Mouse (Mus musculus): ENCODE results near the gene AW549877.

The AW549877 gene

DNA sequence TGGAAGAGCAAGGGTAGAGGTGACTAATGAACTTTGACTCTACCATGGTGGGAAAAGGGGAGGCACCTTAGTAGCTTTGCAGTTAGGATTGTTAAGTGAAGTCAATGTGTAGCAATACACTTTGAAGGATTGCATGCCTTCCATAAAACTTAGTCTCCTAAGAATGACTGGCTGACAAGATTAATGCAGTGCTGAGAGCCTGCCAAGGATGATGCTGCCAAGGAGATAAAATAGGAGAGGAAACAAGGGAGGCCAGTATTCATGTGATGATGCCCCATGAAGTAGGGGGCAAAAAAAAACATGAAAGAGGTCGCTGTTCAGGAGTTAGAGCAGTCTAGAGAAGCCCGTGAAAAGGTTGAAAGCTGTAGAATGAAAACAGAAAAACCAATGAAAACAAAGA is 10.7 kb downstream of the AW549877 start:
- DNase-seq (ENCODE audit: low spot score in 2 of 2): no peak

DNA sequence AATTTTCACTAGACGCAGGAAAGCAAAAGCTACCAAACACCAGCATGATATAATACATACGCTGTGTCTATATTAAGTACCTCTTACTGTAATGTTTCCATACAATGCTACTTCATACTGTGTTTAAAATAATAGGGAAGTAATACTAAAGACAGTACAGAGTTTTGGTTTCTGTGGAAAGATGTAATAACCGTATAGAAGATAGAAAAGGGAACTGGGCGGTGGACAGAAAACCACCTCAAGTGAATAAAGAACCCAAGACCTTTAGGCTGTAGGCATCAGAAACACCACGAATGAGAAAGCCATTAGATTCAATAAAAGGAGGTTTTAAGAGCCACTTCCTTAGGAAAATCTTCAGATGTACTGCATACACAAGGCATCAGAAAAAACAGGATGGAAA is 12.8 kb downstream of the AW549877 start:
- DNase-seq (ENCODE audit: low spot score in 2 of 2): no peak

DNA sequence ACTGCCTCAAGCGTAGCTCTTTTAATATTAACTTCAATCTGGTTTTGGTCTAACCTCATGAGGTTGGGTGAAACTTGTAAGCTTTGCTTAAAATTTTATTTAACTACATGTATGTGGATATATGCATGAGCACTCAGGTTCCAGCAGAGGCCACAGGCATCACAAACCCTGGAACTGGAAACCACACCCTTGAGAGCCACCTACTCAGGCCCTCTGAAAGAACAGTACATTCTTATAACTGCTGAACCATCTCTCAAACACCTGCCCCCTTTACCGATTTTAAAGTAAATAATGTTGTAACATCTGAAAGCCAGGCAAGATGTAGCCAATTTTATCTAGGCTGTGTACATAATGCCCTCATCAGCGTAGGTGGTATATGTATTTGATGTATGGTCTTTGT is 15.7 kb downstream of the AW549877 start:
- no peak for DNase-seq (ENCODE audit: low spot score in 2 of 2)

DNA sequence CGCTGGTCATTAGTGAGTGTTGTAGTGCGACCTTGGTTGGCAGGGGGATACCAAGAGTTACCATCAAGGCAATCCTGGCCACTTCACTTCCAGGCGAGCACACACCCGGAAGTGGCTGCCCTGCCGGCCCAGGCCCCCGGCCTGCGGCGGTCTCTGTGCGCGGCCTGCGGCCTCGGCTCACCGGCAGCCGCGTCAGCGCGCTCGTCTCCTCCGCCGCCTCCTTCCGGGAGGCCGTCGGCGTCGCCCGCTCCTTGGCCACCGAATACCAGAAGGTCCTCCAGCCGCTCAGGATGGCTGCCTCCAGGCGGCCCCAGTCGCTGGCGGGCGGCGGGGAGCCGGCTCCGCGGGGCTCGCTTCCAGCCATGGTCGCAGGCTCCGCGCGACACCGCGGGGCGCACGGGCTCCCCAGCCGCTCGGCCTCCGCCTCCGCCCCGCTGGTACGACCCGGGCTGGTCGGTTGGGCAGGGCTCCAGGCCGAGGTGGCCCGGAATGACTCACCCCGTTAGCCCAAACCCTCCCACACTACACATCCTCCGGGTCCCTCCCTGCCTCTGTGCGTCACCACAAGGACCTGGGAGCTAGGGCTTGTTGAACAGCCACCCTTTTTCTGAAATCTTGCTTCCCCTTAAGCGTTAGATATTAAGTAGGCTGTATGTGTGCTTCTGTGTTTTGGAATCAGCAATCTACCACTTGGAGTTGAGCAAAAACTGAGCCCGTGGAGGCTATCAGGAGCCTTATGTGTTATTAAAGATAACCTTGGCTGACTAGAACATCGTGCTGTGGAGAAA is 16.3 kb downstream of the AW549877 start, which contains the start of gene Fbxo4:
Gene Fbxo4, minus strand, starts transcription at position 513 of the 788 bp plus-strand sequence.
- peak; percentile 63 to 64 for DNase-seq (ENCODE audit: low spot score in 2 of 2)

DNA sequence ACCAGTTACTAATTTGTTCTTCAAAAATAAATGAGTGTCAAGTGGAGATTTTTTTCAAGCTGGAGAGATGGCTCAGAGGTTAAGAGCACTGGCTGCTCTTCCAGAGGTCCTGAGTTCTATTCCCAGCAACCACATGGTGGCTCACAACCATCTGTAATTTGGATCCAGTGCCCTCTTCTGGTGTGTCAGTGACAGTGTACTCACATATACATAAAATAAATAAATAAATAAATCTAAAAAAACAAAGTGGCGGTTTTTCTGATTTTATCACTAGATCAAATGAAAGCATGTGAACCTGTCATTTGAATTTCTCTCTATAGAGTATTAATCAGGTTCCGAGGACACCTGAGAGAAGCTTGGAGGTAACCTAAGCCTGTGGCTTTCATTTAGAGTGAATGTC is 17.3 kb downstream of the AW549877 start:
- no peak for DNase-seq (ENCODE audit: low spot score in 2 of 2)

DNA sequence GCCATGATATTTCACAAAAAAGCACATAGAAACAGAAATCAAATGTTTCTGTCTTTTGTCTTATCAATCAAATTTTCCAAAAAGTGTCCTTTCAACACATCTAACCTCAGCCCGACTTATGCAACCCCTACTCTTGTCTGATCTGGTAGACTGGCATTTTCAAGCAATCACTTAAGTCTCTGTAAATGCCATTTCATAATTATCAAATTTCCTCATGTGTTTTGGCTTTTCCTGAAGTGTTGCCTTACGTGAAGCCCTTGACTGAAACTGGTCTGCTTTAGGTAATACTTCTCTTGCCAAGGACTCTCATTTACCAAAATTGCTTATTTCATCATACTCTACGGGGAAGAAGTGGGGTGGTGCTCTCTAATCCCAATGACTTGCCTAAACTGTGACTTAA is 22.2 kb downstream of the AW549877 start:
- no peak for DNase-seq (ENCODE audit: low spot score in 2 of 2)

DNA sequence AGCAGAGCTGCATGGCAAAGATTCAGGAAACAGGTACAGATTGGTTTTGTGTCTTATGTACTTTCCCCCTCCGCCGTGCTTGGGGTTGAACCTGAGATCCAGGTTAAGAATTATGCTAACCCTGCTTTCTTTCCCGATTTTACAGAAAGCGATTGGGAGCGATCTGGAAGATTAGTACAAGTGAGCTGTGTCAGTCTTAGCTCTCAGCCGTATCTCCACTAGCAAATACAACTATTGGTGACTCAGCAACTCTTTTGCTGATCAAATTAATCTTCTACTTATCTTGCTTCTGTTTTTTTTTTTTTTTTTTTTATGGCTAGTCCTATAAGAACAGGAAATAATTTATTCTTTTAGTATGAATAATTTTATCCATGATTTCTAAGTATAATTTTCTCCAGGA is 25.4 kb downstream of the AW549877 start:
- DNase-seq (ENCODE audit: low spot score in 2 of 2): no peak

DNA sequence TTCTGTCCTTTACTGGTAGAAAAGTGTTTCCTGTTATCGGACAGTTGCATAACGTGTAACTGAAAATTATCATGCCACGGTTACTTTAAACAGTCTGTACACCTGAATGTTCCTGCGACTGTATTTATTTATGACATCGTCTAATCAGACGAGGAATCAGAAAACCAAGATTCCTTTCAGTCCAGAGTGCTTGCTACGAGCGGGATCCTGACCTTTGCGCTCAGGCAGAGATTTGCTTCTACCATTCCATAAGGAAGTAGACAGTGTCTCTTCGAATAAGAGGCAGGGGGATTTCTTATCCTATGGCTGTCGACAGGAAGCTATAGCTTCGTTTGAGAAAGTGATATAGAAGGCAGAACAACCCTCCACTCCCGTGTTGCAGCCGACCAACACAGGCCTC is 25.8 kb downstream of the AW549877 start:
- DNase-seq (ENCODE audit: low spot score in 2 of 2): no peak

DNA sequence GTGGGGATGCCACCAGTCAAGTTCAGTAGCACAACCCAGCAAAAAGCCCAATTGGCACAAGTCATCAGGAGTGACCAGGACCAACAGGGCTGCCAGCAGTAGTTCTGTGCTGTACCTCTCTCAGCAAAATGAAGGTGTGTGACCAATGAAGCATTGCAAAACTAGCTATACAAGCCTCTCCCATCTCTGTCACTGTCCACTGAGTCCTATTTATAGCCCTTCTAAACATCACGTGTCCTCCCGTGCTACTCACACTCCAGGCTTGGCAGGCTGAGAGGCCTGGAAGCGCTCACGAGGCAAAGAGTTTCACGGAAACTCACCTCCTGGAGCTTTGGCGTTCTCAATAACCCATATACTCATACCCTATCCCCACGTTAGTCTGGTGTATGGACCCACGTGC is 33.3 kb downstream of the AW549877 start:
- no peak for DNase-seq (ENCODE audit: low spot score in 2 of 2)

DNA sequence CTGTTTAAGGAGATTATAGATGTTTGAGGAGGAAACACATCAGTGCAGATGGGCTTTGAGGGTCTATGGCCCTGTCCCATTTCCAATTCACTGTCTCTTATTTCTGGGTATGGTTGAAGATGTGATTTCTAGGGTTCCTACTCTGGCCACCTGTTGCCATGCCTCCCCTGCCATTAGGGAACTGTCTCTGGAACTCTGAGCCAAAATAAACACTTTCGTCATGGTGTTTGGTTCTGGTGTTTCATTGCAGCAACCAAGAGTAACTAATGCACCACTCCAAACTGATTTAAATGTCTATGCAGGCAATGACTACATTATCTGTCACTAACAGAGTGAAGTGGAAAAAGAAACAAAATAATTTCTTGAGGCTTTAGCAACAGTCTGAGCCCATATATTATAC is 35.5 kb downstream of the AW549877 start:
- no peak for DNase-seq (ENCODE audit: low spot score in 2 of 2)

DNA sequence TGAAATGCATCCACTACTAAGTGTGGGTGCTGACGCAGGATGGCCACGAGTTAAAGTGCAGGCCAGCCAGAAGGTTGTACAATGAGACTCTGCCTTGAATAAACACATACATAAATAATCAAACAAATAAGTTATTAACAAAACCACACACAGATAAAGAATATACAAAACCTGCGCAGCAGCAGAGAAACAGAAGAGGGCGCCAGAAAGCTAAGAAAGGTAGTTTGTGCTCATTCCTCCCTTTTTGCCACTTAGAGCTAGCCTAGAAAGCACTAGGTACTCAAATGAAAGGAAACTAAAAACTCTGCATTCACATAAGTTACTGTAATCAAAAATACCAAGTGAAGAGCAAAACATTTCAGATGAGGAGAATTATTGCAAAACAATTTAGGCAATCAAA is 37.6 kb downstream of the AW549877 start:
- peak in 1 of 2 experiments; percentile 21 for DNase-seq (ENCODE audit: low spot score in 2 of 2)

DNA sequence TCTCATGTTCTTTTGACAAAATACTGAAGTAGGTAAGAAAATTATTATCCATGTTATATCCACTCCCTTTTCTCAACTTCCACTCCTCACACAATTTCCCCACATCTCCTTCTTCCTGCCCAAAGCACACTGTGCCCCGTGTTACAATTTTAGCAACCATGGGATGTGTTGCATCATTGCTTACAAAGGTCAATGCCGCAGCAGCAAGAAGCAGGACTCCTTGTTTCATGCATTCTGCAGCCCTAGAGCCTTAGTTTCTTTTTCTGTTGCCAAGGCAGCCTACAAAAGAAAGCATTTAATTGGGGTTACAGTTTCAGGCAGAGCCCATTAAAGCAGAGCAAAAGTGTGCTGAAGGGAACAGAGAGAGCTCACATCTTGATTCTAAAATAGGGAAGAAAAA is 40.6 kb downstream of the AW549877 start:
- peak in 1 of 2 experiments; percentile 14 for DNase-seq (ENCODE audit: low spot score in 2 of 2)

DNA sequence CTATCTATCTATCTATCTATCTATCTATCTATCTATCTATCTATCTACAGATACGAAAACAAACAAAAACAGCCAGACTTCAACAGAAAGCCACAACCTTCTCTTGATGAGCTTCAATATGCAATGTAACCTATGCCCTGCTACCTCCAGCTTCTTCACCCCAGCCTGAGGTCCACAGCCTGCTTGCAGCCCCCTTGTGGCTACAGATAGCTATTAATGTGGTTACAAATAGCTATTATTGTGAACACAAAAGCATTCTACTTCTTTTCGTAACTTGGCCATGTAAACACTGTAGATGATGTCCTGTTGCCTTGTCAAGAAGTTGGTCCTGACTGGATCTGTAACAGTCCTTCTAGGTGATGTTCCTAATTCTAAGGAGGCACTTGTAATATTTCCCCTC is 57.4 kb downstream of the AW549877 start:
- DNase-seq (ENCODE audit: low spot score in 2 of 2): no peak

DNA sequence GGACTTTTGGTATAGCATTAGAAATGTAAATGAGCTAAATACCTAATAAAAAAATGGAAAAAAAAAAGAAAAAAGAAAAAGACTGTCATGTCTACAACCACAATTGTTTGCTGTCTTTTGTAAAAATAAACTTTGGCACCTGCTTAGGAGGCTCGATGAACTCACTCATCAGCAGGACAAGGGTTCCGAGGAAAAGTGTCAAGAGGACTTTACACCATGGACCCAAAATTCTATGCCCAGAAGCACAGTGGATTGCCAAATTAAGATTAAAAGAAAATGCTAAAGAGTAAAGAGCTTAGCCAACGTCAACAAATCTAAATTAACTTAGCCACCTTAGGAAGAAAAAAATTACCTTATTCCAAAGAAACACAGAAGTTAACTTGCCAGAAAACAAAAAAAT is 59.5 kb downstream of the AW549877 start:
- DNase-seq (ENCODE audit: low spot score in 2 of 2): no peak

DNA sequence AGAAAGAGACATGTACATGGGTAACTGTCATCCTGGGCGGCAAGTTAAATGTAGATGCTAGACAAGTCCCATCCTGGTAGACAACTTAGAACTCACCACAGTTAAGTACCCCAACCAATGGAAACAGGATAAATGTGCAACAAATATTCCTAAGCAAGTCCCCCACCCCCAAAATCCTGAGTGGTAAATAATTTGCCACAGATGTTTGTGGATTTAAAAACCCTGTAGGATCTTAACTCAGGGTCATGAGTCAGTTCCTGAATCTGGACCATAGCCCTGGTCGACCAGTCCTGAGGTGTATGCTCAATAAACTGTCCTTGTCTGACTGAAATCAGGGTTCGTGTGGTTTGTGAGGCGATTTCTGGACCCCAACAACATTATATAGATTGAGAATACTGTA is 62.1 kb downstream of the AW549877 start:
- DNase-seq (ENCODE audit: low spot score in 2 of 2): no peak
